Mouse (Mus musculus): ENCODE results near the gene Ccdc159. TPM values are rescaled to one million over a fixed set of nuclear protein-coding genes. Genes with fewer than 3 reads are reported as not detected.

Ccdc159 gene
- polyA plus RNA-seq, 1 experiment from 2014 or later = 5.2 TPM

- no peak overlapping the region for H3K9ac ChIP-seq (replicated peaks)
- peaks cover 20% of the 10 kb centered on the region for H3K36me3 ChIP-seq
- H3K27me3 ChIP-seq = no peaks in the 10 kb centered on the region
- H3K27ac ChIP-seq = no peak overlapping the region
- no peaks in the 10 kb centered on the region for H3K9me3 ChIP-seq
- no peak overlapping the region for H3K4me2 ChIP-seq
- ATAC-seq (ENCODE audit: insufficient number of reproducible peaks, insufficient read depth, low FRiP score, low TSS enrichment, low read depth) = no peak
- no peak overlapping the region for H3K4me3 ChIP-seq (replicated peaks)
- 83% methylated on average over 4 of the region's 4 CpGs for WGBS
- H3K4me1 ChIP-seq (replicated peaks) = peaks cover 11% of the 10 kb centered on the region
Measured at GRCm38 (mm10) chr9:21923036-21923435, 4.2 kb upstream of the Ccdc159 start.

- Histone ChIP-seq H3K4me2 (no peak overlapping the region), H3K27me3 (no peaks in the 10 kb centered on the region), H3K9ac (replicated peaks) (no peak overlapping the region), H3K9me3 (no peaks in the 10 kb centered on the region), H3K36me3 (peaks cover 20% of the 10 kb centered on the region), H3K4me3 (replicated peaks) (no peak overlapping the region), H3K27ac (no peak overlapping the region), H3K4me1 (replicated peaks) (peaks cover 11% of the 10 kb centered on the region)
- no peak for ATAC-seq (ENCODE audit: insufficient number of reproducible peaks, insufficient read depth, low FRiP score, low TSS enrichment, low read depth)
- 72% methylated on average over 3 of the region's 3 CpGs for whole genome bisulfite sequencing
Measured at GRCm38 (mm10) chr9:21923490-21924098, 3.7 kb upstream of the Ccdc159 start.

- no peaks in the 10 kb centered on the region for H3K9me3 ChIP-seq
- ATAC-seq (ENCODE audit: insufficient number of reproducible peaks, insufficient read depth, low FRiP score, low TSS enrichment, low read depth) = no peak
Measured at GRCm38 (mm10) chr9:21924099-21924493, 3.2 kb upstream of the Ccdc159 start.

GRCm38 (mm10) chr9:21925034-21925433 lies 2.2 kb upstream of the Ccdc159 start:
- no peak overlapping the region for H3K4me2 ChIP-seq
- no peak for ATAC-seq (ENCODE audit: insufficient number of reproducible peaks, insufficient read depth, low FRiP score, low TSS enrichment, low read depth)
- no peaks in the 10 kb centered on the region for H3K9me3 ChIP-seq
- no peaks in the 10 kb centered on the region for H3K27me3 ChIP-seq
- no peak overlapping the region for H3K9ac ChIP-seq (replicated peaks)
- no peak overlapping the region for H3K4me3 ChIP-seq (replicated peaks)
- no peak overlapping the region for H3K27ac ChIP-seq
- H3K4me1 ChIP-seq (replicated peaks) = peaks cover 11% of the 10 kb centered on the region
- 93% methylated on average over 3 of the region's 3 CpGs for WGBS
- peaks cover 20% of the 10 kb centered on the region for H3K36me3 ChIP-seq

More at GRCm38 (mm10) chr9:21924099-21924493, 3.2 kb upstream of the Ccdc159 start:
- Histone ChIP-seq H3K27me3 (no peaks in the 10 kb centered on the region), H3K9ac (replicated peaks) (no peak overlapping the region), H3K4me3 (replicated peaks) (no peak overlapping the region), H3K4me1 (replicated peaks) (peaks cover 11% of the 10 kb centered on the region), H3K36me3 (peaks cover 20% of the 10 kb centered on the region), H3K4me2 (no peak overlapping the region), H3K27ac (no peak overlapping the region)
- WGBS = 86% methylated on average over 6 of the region's 6 CpGs

- Histone ChIP-seq H3K9ac (replicated peaks) (no peak overlapping the region), H3K4me1 (replicated peaks) (peaks cover 11% of the 10 kb centered on the region), H3K27ac (no peak overlapping the region), H3K4me3 (replicated peaks) (no peak overlapping the region), H3K36me3 (peaks cover 20% of the 10 kb centered on the region), H3K27me3 (no peaks in the 10 kb centered on the region), H3K4me2 (no peak overlapping the region), H3K9me3 (no peaks in the 10 kb centered on the region)
- no peak for ATAC-seq (ENCODE audit: insufficient number of reproducible peaks, insufficient read depth, low FRiP score, low TSS enrichment, low read depth)
- 100% methylated on average over 1 of the region's 1 CpGs for WGBS
Measured at GRCm38 (mm10) chr9:21925506-21925905, 1.8 kb upstream of the Ccdc159 start.

GRCm38 (mm10) chr9:21926155-21926554 lies 1.1 kb upstream of the Ccdc159 start:
- H3K9me3 ChIP-seq = no peaks in the 10 kb centered on the region
- no peak overlapping the region for H3K27ac ChIP-seq
- H3K36me3 ChIP-seq = peaks cover 20% of the 10 kb centered on the region
- H3K9ac ChIP-seq (replicated peaks) = peak overlapping the region; percentile 23; the same call in 1 of the 2 replicates
- peaks cover 11% of the 10 kb centered on the region for H3K4me1 ChIP-seq (replicated peaks)
- ATAC-seq (ENCODE audit: insufficient number of reproducible peaks, insufficient read depth, low FRiP score, low TSS enrichment, low read depth) = no peak
- H3K4me2 ChIP-seq = peak overlapping the region; percentile 68
- WGBS = 76% methylated on average over 6 of the region's 6 CpGs
- H3K4me3 ChIP-seq (replicated peaks) = peak overlapping the region; percentile 56
- H3K27me3 ChIP-seq = no peaks in the 10 kb centered on the region

GRCm38 (mm10) chr9:21926784-21927183 lies 487 bp upstream of the Ccdc159 start:
- WGBS = 2% methylated on average over 6 of the region's 6 CpGs
- H3K27ac ChIP-seq = peak overlapping the region; percentile 46; the same call in 1 of the 2 replicates
- H3K9me3 ChIP-seq = no peaks in the 10 kb centered on the region
- no peak for ATAC-seq (ENCODE audit: insufficient number of reproducible peaks, insufficient read depth, low FRiP score, low TSS enrichment, low read depth)
- peak overlapping the region; percentile 68 for H3K4me2 ChIP-seq
- H3K36me3 ChIP-seq = peaks cover 17% of the 10 kb centered on the region
- H3K4me1 ChIP-seq (replicated peaks) = peaks cover 11% of the 10 kb centered on the region
- no peaks in the 10 kb centered on the region for H3K27me3 ChIP-seq
- H3K9ac ChIP-seq (replicated peaks) = peak overlapping the region; percentile 64
- H3K4me3 ChIP-seq (replicated peaks) = peak overlapping the region; percentile 56

GRCm38 (mm10) chr9:21929208-21929607 lies 1.9 kb downstream of the Ccdc159 start:
- Histone ChIP-seq H3K4me1 (replicated peaks) (peaks cover 11% of the 10 kb centered on the region), H3K27ac (no peak overlapping the region), H3K36me3 (peaks cover 9% of the 10 kb centered on the region), H3K9me3 (no peaks in the 10 kb centered on the region), H3K4me2 (no peak overlapping the region), H3K4me3 (replicated peaks) (no peak overlapping the region), H3K9ac (replicated peaks) (no peak overlapping the region), H3K27me3 (peaks cover 5% of the 10 kb centered on the region; the same call in 1 of the 2 replicates)
- 83% methylated on average over 3 of the region's 3 CpGs for WGBS
- ATAC-seq (ENCODE audit: insufficient number of reproducible peaks, insufficient read depth, low FRiP score, low TSS enrichment, low read depth) = no peak

- no peak for ATAC-seq (ENCODE audit: insufficient number of reproducible peaks, insufficient read depth, low FRiP score, low TSS enrichment, low read depth)
- WGBS = 38% methylated on average over 2 of the region's 2 CpGs
- no peak overlapping the region for H3K4me3 ChIP-seq (replicated peaks)
- no peak overlapping the region for H3K4me2 ChIP-seq
- no peaks in the 10 kb centered on the region for H3K9me3 ChIP-seq
- H3K4me1 ChIP-seq (replicated peaks) = no peaks in the 10 kb centered on the region
- H3K27me3 ChIP-seq = peaks cover 5% of the 10 kb centered on the region; the same call in 1 of the 2 replicates
- no peaks in the 10 kb centered on the region for H3K36me3 ChIP-seq
- no peak overlapping the region for H3K27ac ChIP-seq
- no peak overlapping the region for H3K9ac ChIP-seq (replicated peaks)
Measured at GRCm38 (mm10) chr9:21932006-21932405, 4.7 kb downstream of the Ccdc159 start.

- no peak overlapping the region for H3K27ac ChIP-seq
- no peak for ATAC-seq (ENCODE audit: insufficient number of reproducible peaks, insufficient read depth, low FRiP score, low TSS enrichment, low read depth)
- H3K4me2 ChIP-seq = no peak overlapping the region
- no peaks in the 10 kb centered on the region for H3K9me3 ChIP-seq
- peaks cover 5% of the 10 kb centered on the region; the same call in 1 of the 2 replicates for H3K27me3 ChIP-seq
- H3K36me3 ChIP-seq = no peaks in the 10 kb centered on the region
- 55% methylated on average over 12 of the region's 12 CpGs for WGBS
- no peaks in the 10 kb centered on the region; the same call in 1 of the 2 replicates for H3K4me1 ChIP-seq (replicated peaks)
- no peak overlapping the region for H3K4me3 ChIP-seq (replicated peaks)
- no peak overlapping the region for H3K9ac ChIP-seq (replicated peaks)
Measured at GRCm38 (mm10) chr9:21932445-21933137, 5.3 kb downstream of the Ccdc159 start.

GRCm38 (mm10) chr9:21934021-21934420 lies 6.8 kb downstream of the Ccdc159 start:
- no peaks in the 10 kb centered on the region for H3K36me3 ChIP-seq
- no peaks in the 10 kb centered on the region for H3K9me3 ChIP-seq
- no peak overlapping the region for H3K4me2 ChIP-seq
- no peak for ATAC-seq (ENCODE audit: insufficient number of reproducible peaks, insufficient read depth, low FRiP score, low TSS enrichment, low read depth)
- no peaks in the 10 kb centered on the region; the same call in 1 of the 2 replicates for H3K4me1 ChIP-seq (replicated peaks)
- peaks cover 5% of the 10 kb centered on the region; the same call in 1 of the 2 replicates for H3K27me3 ChIP-seq
- H3K27ac ChIP-seq = no peak overlapping the region
- H3K9ac ChIP-seq (replicated peaks) = 0 out of 2 replicates have a peak overlapping the region, but pooled peaks have one; percentile 23
- 88% methylated on average over 12 of the region's 12 CpGs for WGBS
- H3K4me3 ChIP-seq (replicated peaks) = no peak overlapping the region
